Mouse (Mus musculus) heart, postnatal 0 days (tissue): ENCODE measurements around the gene Gpr152.

Experiments
- CTCF ChIP-seq: IDR thresholded peaks from 2 replicates; pipeline ENCODE4 v1.5.1; 2016; ENCODE audit warnings: antibody characterized with exemption, control low read depth, low read depth
- EP300 ChIP-seq: IDR thresholded peaks from 2 replicates; pipeline ENCODE4 v1.6.1; 2016; ENCODE audit warnings: antibody characterized with exemption, low read depth

- TF ChIP-seq CTCF (no peak), EP300 (no peak)
These were observed 48.2 kb upstream of the Gpr152 start for GRCm38 (mm10) chr19:4091383-4091782.
